Mouse (Mus musculus): Measurements from ENCODE around the gene Ncaph.

- no peak for TF ChIP-seq EP300 (IDR thresholded peaks at IDR 0.05)
- no peak for TF ChIP-seq CTCF (IDR thresholded peaks at IDR 0.05)
These were observed 72.3 kb downstream of the Ncaph start for GRCm38 (mm10) chr2:127061471-127061870.
